Mouse (Mus musculus) granulocyte monocyte progenitor cell, adult 5-6 weeks (primary cell): ENCODE results near the gene Cyp3a13. TPM values are rescaled to one million over a fixed set of nuclear protein-coding genes. Genes with fewer than 3 reads are reported as not detected.
"Not testable (repeated sequence)": the region's sequence is repeated elsewhere in the genome, so short reads cannot be mapped to it uniquely, and the experiment has no call there.

Source experiments
- ATAC-seq: replicated peaks from 2 replicates; pipeline ENCODE4 v1.8.0; 2016; ENCODE audit warnings: mild to moderate bottlenecking, moderate TSS enrichment, inconsistent platforms; ENCODE audit not compliant: poor library complexity, severe bottlenecking
- total RNA-seq, 2 experiments: library from RNA; stranded (forward) in 1 of 2; stranded (reverse) in 1 of 2; fragments of 200-712, 200-1000 nt in 1 of 2; fragments of >200 nt in 1 of 2; fragmentation: Nextera tagmentation in 1 of 2; gene quantifications; 2 replicates each; pipeline ENCODE4 v1.2.3; 2014 to 2017

Gene Cyp3a13
- total RNA-seq, 2 experiments from 2014 or later: not detected

- peak; percentile 52 for ATAC-seq
These were observed 43.6 kb downstream of the Cyp3a13 start for GRCm38 (mm10) chr5:137877860-137878259.

GRCm38 (mm10) chr5:137875054-137875453 is 46.4 kb downstream of the Cyp3a13 start:
- no peak for ATAC-seq

DNA sequence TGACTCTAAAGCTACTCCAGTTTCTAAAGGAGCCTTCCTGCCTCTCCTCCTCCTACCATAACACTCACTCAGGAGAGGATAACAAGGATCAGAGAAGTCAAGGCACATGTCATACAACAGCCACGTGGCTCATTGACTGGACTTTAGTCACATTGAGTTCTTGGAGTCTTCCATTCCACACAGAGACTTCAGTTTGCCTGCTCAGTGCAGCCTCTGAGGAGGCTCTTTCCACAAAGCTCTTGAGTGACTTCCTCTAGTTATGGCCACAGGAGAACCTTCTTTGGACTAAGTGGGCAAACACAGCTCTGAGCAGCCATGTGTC is 49.1 kb downstream of the Cyp3a13 start:
- not testable (repeated sequence) for ATAC-seq

DNA sequence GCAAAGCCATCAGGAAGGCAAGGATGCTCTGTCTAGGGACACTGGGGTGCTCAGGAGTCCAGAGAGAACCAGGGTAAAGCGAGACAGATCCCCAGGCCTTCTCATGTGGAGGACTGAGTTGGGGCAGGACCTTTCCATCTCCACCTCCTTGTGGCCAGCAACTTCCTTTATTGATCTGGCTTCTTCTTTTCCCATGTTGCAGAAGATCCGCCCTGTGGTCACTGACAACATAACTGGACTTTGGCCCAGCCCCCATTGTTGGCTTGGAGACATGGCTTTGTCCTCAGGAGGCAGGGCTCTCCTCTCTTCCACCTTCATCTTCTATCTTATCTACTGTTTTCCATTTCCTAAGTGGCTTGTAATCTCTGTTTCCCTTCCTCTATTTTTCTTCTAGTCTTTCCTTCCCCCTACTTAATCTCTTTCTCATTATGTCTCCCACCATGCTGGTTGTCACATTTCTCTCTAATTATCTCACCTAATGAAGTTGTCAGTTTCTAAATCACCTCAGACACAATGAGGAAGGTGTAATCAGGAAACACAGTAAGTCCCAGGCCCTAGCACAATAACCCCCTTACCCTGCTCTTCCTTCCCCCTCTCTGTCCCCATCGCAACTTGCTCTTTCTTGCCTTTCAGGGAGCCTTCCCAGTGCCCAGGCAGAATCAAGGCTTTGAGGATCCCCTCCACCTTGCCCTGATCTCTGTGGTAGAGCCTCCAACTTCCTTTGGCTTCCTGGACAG is 49.6 kb downstream of the Cyp3a13 start, which contains the start of gene Pilrb2:
Pilrb2 (minus strand) TSS at position 172 of the 737 bp plus-strand sequence.
- peak; percentile 85 for ATAC-seq

GRCm38 (mm10) chr5:137868600-137868999 is 52.8 kb downstream of the Cyp3a13 start:
- not testable (repeated sequence) for ATAC-seq

DNA sequence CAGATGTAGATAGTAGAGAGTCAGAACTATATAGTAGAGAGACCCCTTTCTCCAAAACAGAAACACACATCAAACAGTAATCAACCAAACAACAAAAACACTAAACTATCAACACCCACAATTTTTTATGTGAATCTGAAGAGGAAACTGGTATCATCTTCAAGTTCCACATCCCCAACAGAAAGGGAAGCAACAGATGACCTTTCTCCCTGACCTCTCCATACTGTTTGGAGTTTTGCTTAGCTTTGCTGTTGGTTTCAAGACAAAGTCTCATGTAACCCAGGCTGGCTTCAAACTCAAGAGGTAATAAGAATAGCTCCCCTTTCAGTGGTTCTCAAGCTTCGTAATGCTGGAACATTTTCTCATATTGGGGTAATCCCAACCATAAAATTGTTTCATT is 57.4 kb downstream of the Cyp3a13 start:
- ATAC-seq: not testable (repeated sequence)

DNA sequence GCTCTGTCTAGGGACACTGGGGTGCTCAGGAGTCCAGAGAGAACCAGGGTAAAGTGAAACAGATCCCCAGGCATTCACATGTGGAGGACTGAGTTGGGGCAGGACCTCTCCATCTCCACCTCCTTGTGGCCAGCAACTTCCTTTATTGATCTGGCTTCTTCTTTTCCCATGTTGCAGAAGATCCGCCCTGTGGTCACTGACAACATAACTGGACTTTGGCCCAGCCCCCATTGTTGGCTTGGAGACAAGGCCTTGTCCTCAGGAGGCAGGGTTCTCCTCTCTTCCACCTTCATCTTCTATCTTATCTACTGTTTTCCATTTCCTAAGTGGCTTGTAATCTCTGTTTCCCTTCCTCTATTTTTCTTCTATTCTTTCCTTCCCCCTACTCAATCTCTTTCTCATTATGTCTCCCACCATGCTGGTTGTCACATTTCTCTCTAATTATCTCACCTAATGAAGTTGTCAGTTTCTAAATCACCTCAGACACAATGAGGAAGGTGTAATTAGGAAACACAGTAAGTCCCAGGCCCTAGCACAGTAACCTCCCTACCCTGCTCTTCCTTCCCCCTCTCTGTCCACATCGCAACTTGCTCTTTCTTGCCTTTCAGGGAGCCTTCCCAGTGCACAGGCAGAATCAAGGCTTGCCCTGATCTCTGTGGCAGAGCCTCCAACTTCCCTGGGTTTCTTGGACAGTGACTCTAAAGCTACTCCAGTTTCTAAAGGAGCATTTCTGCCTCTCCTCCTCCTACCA is 63.3 kb downstream of the Cyp3a13 start, which contains the start of gene Pilrb1:
Pilrb1 (minus strand) TSS at position 147 of the 751 bp plus-strand sequence.
- ATAC-seq: peak; percentile 80

DNA sequence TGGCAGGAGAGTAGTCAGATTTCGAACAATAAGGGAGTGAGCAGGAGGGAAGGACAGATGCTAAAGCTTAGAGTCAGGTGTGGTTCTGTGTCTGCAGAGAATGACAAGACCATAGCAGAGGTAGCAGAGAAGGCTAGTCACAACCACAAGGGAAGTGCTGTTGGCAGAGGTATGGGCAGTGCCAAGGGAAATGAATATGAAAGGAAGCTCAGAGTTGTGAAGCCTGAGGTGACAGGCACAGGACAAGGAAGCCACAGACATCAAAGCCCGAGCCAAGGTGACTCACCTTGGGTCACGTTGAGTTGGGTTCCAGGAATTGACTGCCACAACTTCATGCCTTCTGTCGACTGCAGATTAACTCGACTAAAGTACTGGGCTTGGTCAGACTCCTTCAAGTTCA is 64.5 kb downstream of the Cyp3a13 start:
- ATAC-seq: peak; percentile 43

DNA sequence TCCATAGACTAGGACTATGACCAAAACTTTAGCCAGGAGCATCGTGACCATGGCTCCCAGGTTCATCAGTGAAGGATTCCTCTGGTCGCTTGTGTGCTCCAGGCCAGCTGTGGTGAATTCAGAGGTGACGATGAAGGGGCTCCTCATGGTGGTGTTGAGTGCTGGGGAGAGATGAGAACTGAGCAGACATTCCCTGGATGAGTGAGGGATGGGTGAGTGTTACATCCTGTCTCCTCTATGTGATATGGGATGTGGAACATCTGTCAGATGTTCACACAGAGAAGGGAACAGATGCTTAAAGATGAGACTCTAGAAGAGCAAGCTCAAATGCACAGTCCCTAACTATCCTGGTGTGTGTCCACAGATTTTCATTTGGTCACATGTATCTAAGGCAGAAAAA is 66.5 kb downstream of the Cyp3a13 start:
- not testable (repeated sequence) for ATAC-seq

DNA sequence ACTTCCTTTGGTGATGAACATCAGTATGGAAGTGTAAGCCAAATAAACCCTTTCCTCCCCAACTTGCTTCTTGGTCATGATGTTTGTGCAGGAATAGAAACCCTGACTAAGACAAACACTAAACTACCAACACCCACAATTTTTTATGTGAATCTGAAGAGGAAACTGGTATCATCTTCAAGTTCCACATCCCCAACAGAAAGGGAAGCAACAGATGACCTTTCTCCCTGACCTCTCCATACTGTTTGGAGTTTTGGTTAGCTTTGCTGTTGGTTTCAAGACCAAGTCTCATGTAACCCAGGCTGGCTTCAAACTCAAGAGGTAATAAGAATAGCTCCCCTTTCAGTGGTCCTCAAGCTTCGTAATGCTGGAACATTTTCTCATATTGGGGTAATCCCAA is 71.1 kb downstream of the Cyp3a13 start:
- ATAC-seq: not testable (repeated sequence)

Other genes starting within 250 kb of the Cyp3a13 start
- gene Agfg2, start 236.9 kb downstream of the Cyp3a13 start, total RNA-seq (2014; fragmentation: Nextera tagmentation): 13.7 and 15.0 TPM in 2 replicates
- gene Agfg2, start 236.9 kb downstream of the Cyp3a13 start, total RNA-seq (2017): 10.7 and 13.9 TPM in 2 replicates
- gene Nyap1, start 180.0 kb downstream of the Cyp3a13 start, total RNA-seq (2014; fragmentation: Nextera tagmentation): not detected in 2 replicates
- not detected in 2 replicates for gene Nyap1, start 180.0 kb downstream of the Cyp3a13 start, total RNA-seq (2017)
- gene Tsc22d4, start 175.9 kb downstream of the Cyp3a13 start, total RNA-seq (2014; fragmentation: Nextera tagmentation): 71.5 and 78.5 TPM in 2 replicates
- gene Tsc22d4, start 175.9 kb downstream of the Cyp3a13 start, total RNA-seq (2017): 57.5 and 74.8 TPM in 2 replicates
- gene Ppp1r35, start 142.8 kb downstream of the Cyp3a13 start, total RNA-seq (2014; fragmentation: Nextera tagmentation): 29.4 and 36.7 TPM in 2 replicates
- gene Ppp1r35, start 142.8 kb downstream of the Cyp3a13 start, total RNA-seq (2017): 22.9 and 24.1 TPM in 2 replicates
- gene Mepce, start 134.0 kb downstream of the Cyp3a13 start, total RNA-seq (2014; fragmentation: Nextera tagmentation): 33.9 and 35.2 TPM in 2 replicates
- 14.5 and 48.4 TPM in 2 replicates for gene Mepce, start 134.0 kb downstream of the Cyp3a13 start, total RNA-seq (2017)
- 1.0 and 2.6 TPM in 2 replicates for gene Zcwpw1, start 133.8 kb downstream of the Cyp3a13 start, total RNA-seq (2014; fragmentation: Nextera tagmentation)
- gene Zcwpw1, start 133.8 kb downstream of the Cyp3a13 start, total RNA-seq (2017): 12.7 and 13.0 TPM in 2 replicates
- 3.2 and 4.0 TPM in 2 replicates for gene Pilra, start 85.3 kb downstream of the Cyp3a13 start, total RNA-seq (2014; fragmentation: Nextera tagmentation)
- gene Pilra, start 85.3 kb downstream of the Cyp3a13 start, total RNA-seq (2017): 11.4 and 12.7 TPM in 2 replicates
- 3.5 and 12.1 TPM in 2 replicates for gene Pilrb1, start 63.5 kb downstream of the Cyp3a13 start, total RNA-seq (2014; fragmentation: Nextera tagmentation)
- 7.2 and 7.6 TPM in 2 replicates for gene Pilrb1, start 63.5 kb downstream of the Cyp3a13 start, total RNA-seq (2017)
- gene Pilrb2, start 49.8 kb downstream of the Cyp3a13 start, total RNA-seq (2014; fragmentation: Nextera tagmentation): 3.2 and 13.2 TPM in 2 replicates
- 4.3 and 10.3 TPM in 2 replicates for gene Pilrb2, start 49.8 kb downstream of the Cyp3a13 start, total RNA-seq (2017)
- not detected in 2 replicates for gene Gjc3, start 41.5 kb upstream of the Cyp3a13 start, total RNA-seq (2014; fragmentation: Nextera tagmentation)
- gene Gjc3, start 41.5 kb upstream of the Cyp3a13 start, total RNA-seq (2017): not detected in 2 replicates
- gene Azgp1, start 59.9 kb upstream of the Cyp3a13 start, total RNA-seq (2014; fragmentation: Nextera tagmentation): not detected in 2 replicates
- gene Azgp1, start 59.9 kb upstream of the Cyp3a13 start, total RNA-seq (2017): not detected in 2 replicates
- not detected in 2 replicates for gene Smok3a, start 99.6 kb upstream of the Cyp3a13 start, total RNA-seq (2014; fragmentation: Nextera tagmentation)
- gene Smok3a, start 99.6 kb upstream of the Cyp3a13 start, total RNA-seq (2017): not detected in 2 replicates
- not detected in 2 replicates for gene Smok3b, start 99.8 kb upstream of the Cyp3a13 start, total RNA-seq (2014; fragmentation: Nextera tagmentation)
- gene Smok3b, start 99.8 kb upstream of the Cyp3a13 start, total RNA-seq (2017): not detected in 2 replicates
- gene Smok3c, start 131.6 kb upstream of the Cyp3a13 start, total RNA-seq (2014; fragmentation: Nextera tagmentation): not detected in 2 replicates
- gene Smok3c, start 131.6 kb upstream of the Cyp3a13 start, total RNA-seq (2017): not detected in 2 replicates
- gene Zkscan1, start 163.5 kb upstream of the Cyp3a13 start, total RNA-seq (2014; fragmentation: Nextera tagmentation): 21.5 and 26.8 TPM in 2 replicates
- 19.2 and 25.8 TPM in 2 replicates for gene Zkscan1, start 163.5 kb upstream of the Cyp3a13 start, total RNA-seq (2017)
- 10.9 and 16.6 TPM in 2 replicates for gene Zscan21, start 195.3 kb upstream of the Cyp3a13 start, total RNA-seq (2014; fragmentation: Nextera tagmentation)
- gene Zscan21, start 195.3 kb upstream of the Cyp3a13 start, total RNA-seq (2017): 10.9 and 14.8 TPM in 2 replicates
- gene Zfp113, start 234.1 kb upstream of the Cyp3a13 start, total RNA-seq (2014; fragmentation: Nextera tagmentation): 7.9 and 11.2 TPM in 2 replicates
- 5.8 and 6.0 TPM in 2 replicates for gene Zfp113, start 234.1 kb upstream of the Cyp3a13 start, total RNA-seq (2017)
- gene Cops6, start 239.5 kb upstream of the Cyp3a13 start, total RNA-seq (2014; fragmentation: Nextera tagmentation): 94.6 and 117 TPM in 2 replicates
- 39.6 and 41.6 TPM in 2 replicates for gene Cops6, start 239.5 kb upstream of the Cyp3a13 start, total RNA-seq (2017)